Mouse (Mus musculus): ENCODE results near the gene Afg3l1. TPM values are rescaled to one million over a fixed set of nuclear protein-coding genes. Genes with fewer than 3 reads are reported as not detected.
"Not testable (repeated sequence)": the region's sequence is repeated elsewhere in the genome, so short reads cannot be mapped to it uniquely, and the experiment has no call there.

Afg3l1 gene
- polyA plus RNA-seq, 1 experiment from 2014 or later, result 58.6 TPM

GRCm38 (mm10) chr8:123443576-123443921 lies 34.2 kb upstream of the Afg3l1 start:
- Histone ChIP-seq H3K36me3 (peaks cover 20% of the 10 kb centered on the region), H3K4me2 (replicated peaks) (peak overlapping the region; percentile 77), H3K9me3 (no peaks in the 10 kb centered on the region), H3K4me3 (peak overlapping the region; percentile 57), H3K27ac (no peak overlapping the region), H3K4me1 (peaks cover 11% of the 10 kb centered on the region), H3K27me3 (no peaks in the 10 kb centered on the region), H3K9ac (peak overlapping the region; percentile 83)
- 32% methylated on average over 4 of the region's 4 CpGs for WGBS
- ATAC-seq (ENCODE audit: low FRiP score, low read depth), result no peak

GRCm38 (mm10) chr8:123444131-123444530 lies 33.6 kb upstream of the Afg3l1 start:
- Histone ChIP-seq H3K9me3 (no peaks in the 10 kb centered on the region), H3K9ac (no peak overlapping the region), H3K4me3 (peak overlapping the region; percentile 57), H3K4me1 (peaks cover 11% of the 10 kb centered on the region), H3K27me3 (no peaks in the 10 kb centered on the region), H3K4me2 (replicated peaks) (peak overlapping the region; percentile 77), H3K27ac (no peak overlapping the region), H3K36me3 (peaks cover 24% of the 10 kb centered on the region)
- ATAC-seq (ENCODE audit: low FRiP score, low read depth), result no peak
- 82% methylated on average over 6 of the region's 6 CpGs for WGBS

- Histone ChIP-seq H3K9ac (no peak overlapping the region), H3K4me2 (replicated peaks) (no peak overlapping the region), H3K4me1 (peaks cover 11% of the 10 kb centered on the region), H3K9me3 (no peaks in the 10 kb centered on the region), H3K27me3 (no peaks in the 10 kb centered on the region), H3K36me3 (peaks cover 37% of the 10 kb centered on the region), H3K4me3 (no peak overlapping the region), H3K27ac (no peak overlapping the region)
- no peak for ATAC-seq (ENCODE audit: low FRiP score, low read depth)
- WGBS, result 90% methylated on average over 10 of the region's 10 CpGs
These were observed 31.7 kb upstream of the Afg3l1 start for GRCm38 (mm10) chr8:123445981-123446380.

GRCm38 (mm10) chr8:123446799-123447198 lies 30.9 kb upstream of the Afg3l1 start:
- WGBS, result 84% methylated on average over 6 of the region's 6 CpGs
- Histone ChIP-seq H3K9me3 (no peaks in the 10 kb centered on the region), H3K27me3 (no peaks in the 10 kb centered on the region), H3K4me3 (no peak overlapping the region), H3K36me3 (peaks cover 46% of the 10 kb centered on the region), H3K4me1 (peaks cover 11% of the 10 kb centered on the region), H3K27ac (no peak overlapping the region), H3K9ac (no peak overlapping the region), H3K4me2 (replicated peaks) (no peak overlapping the region)
- no peak for ATAC-seq (ENCODE audit: low FRiP score, low read depth)

GRCm38 (mm10) chr8:123450783-123451182 lies 26.9 kb upstream of the Afg3l1 start:
- ATAC-seq (ENCODE audit: low FRiP score, low read depth), result no peak
- no peak overlapping the region for H3K9ac ChIP-seq
- 90% methylated on average over 5 of the region's 5 CpGs for WGBS
- H3K27me3 ChIP-seq, result no peaks in the 10 kb centered on the region
- H3K9me3 ChIP-seq, result no peaks in the 10 kb centered on the region
- peaks cover 82% of the 10 kb centered on the region for H3K36me3 ChIP-seq
- H3K4me2 ChIP-seq (replicated peaks), result no peak overlapping the region
- no peaks in the 10 kb centered on the region for H3K4me1 ChIP-seq
- H3K27ac ChIP-seq, result no peak overlapping the region
- H3K4me3 ChIP-seq, result no peak overlapping the region

- 96% methylated on average over 12 of the region's 12 CpGs for WGBS
- ATAC-seq (ENCODE audit: low FRiP score, low read depth); H3K4me2 ChIP-seq (replicated peaks); H3K9ac ChIP-seq; H3K4me1 ChIP-seq; H3K27ac ChIP-seq; H3K27me3 ChIP-seq; H3K4me3 ChIP-seq; H3K9me3 ChIP-seq: not testable (repeated sequence)
- H3K36me3 ChIP-seq, result peaks cover 82% of the 10 kb centered on the region
These were observed 26.0 kb upstream of the Afg3l1 start for GRCm38 (mm10) chr8:123451747-123452146.

- peaks cover 86% of the 10 kb centered on the region for H3K36me3 ChIP-seq
- no peak overlapping the region for H3K4me3 ChIP-seq
- H3K27me3 ChIP-seq, result no peaks in the 10 kb centered on the region
- H3K9me3 ChIP-seq, result no peaks in the 10 kb centered on the region
- H3K27ac ChIP-seq, result no peak overlapping the region
- no peak overlapping the region for H3K4me2 ChIP-seq (replicated peaks)
- no peak overlapping the region for H3K9ac ChIP-seq
- 85% methylated on average over 4 of the region's 4 CpGs for WGBS
- ATAC-seq (ENCODE audit: low FRiP score, low read depth), result no peak
- no peaks in the 10 kb centered on the region for H3K4me1 ChIP-seq
These were observed 25.6 kb upstream of the Afg3l1 start for GRCm38 (mm10) chr8:123452149-123452548.

- Histone ChIP-seq H3K36me3 (peaks cover 91% of the 10 kb centered on the region), H3K9me3 (no peaks in the 10 kb centered on the region), H3K9ac (no peak overlapping the region), H3K4me2 (replicated peaks) (no peak overlapping the region), H3K27me3 (no peaks in the 10 kb centered on the region), H3K4me1 (no peaks in the 10 kb centered on the region), H3K27ac (no peak overlapping the region), H3K4me3 (no peak overlapping the region)
- ATAC-seq (ENCODE audit: low FRiP score, low read depth), result no peak
- WGBS, result 73% methylated on average over 7 of the region's 7 CpGs
These were observed 24.4 kb upstream of the Afg3l1 start for GRCm38 (mm10) chr8:123453291-123453690.

- Histone ChIP-seq H3K4me2 (replicated peaks) (no peak overlapping the region), H3K9me3 (no peaks in the 10 kb centered on the region), H3K9ac (no peak overlapping the region), H3K4me3 (no peak overlapping the region), H3K27ac (no peak overlapping the region), H3K4me1 (no peaks in the 10 kb centered on the region), H3K27me3 (no peaks in the 10 kb centered on the region), H3K36me3 (peaks cover 93% of the 10 kb centered on the region)
- no peak for ATAC-seq (ENCODE audit: low FRiP score, low read depth)
- WGBS, result 79% methylated on average over 5 of the region's 5 CpGs
These were observed 23.8 kb upstream of the Afg3l1 start for GRCm38 (mm10) chr8:123453951-123454350.

GRCm38 (mm10) chr8:123454559-123454958 lies 23.1 kb upstream of the Afg3l1 start:
- no peak for ATAC-seq (ENCODE audit: low FRiP score, low read depth)
- H3K27me3 ChIP-seq, result no peaks in the 10 kb centered on the region
- no peaks in the 10 kb centered on the region for H3K9me3 ChIP-seq
- H3K36me3 ChIP-seq, result peaks cover 93% of the 10 kb centered on the region
- H3K4me2 ChIP-seq (replicated peaks), result no peak overlapping the region
- no peak overlapping the region for H3K27ac ChIP-seq
- no peak overlapping the region for H3K4me3 ChIP-seq
- no peaks in the 10 kb centered on the region for H3K4me1 ChIP-seq
- no peak overlapping the region for H3K9ac ChIP-seq
- WGBS, result 94% methylated on average over 6 of the region's 6 CpGs

GRCm38 (mm10) chr8:123463651-123464050 lies 14.1 kb upstream of the Afg3l1 start:
- Histone ChIP-seq H3K27ac (no peak overlapping the region), H3K4me2 (replicated peaks) (no peak overlapping the region), H3K36me3 (peaks cover 54% of the 10 kb centered on the region), H3K4me1 (no peaks in the 10 kb centered on the region), H3K27me3 (no peaks in the 10 kb centered on the region), H3K9ac (no peak overlapping the region), H3K4me3 (no peak overlapping the region), H3K9me3 (no peaks in the 10 kb centered on the region)
- ATAC-seq (ENCODE audit: low FRiP score, low read depth), result no peak
- WGBS, result 91% methylated on average over 4 of the region's 4 CpGs

GRCm38 (mm10) chr8:123467476-123467875 lies 10.2 kb upstream of the Afg3l1 start:
- Histone ChIP-seq H3K27me3 (0 out of 2 replicates have a peak, but pooled peaks cover 6% of the 10 kb centered on the region), H3K4me1 (no peaks in the 10 kb centered on the region), H3K9ac (no peak overlapping the region), H3K36me3 (peaks cover 16% of the 10 kb centered on the region), H3K27ac (no peak overlapping the region; the same call in 1 of the 2 replicates), H3K4me3 (no peak overlapping the region), H3K4me2 (replicated peaks) (no peak overlapping the region), H3K9me3 (no peaks in the 10 kb centered on the region)
- ATAC-seq (ENCODE audit: low FRiP score, low read depth), result no peak
- 72% methylated on average over 3 of the region's 3 CpGs for WGBS

- not testable (repeated sequence) for H3K9me3 ChIP-seq; ATAC-seq (ENCODE audit: low FRiP score, low read depth); H3K27ac ChIP-seq; H3K4me1 ChIP-seq; H3K4me2 ChIP-seq (replicated peaks); H3K9ac ChIP-seq; H3K4me3 ChIP-seq; H3K27me3 ChIP-seq; H3K36me3 ChIP-seq
- 70% methylated on average over 6 of the region's 6 CpGs for WGBS
These were observed 4.7 kb upstream of the Afg3l1 start for GRCm38 (mm10) chr8:123472991-123473390.

Measured in limb, embryonic 13.5 days (tissue).